Mouse (Mus musculus): ENCODE data around the gene Slc39a7. TPM values are rescaled to one million over a fixed set of nuclear protein-coding genes. Genes with fewer than 3 reads are reported as not detected.
A peak's percentile ranks its signal among the peaks of the same experiment; 100 is the strongest.

The Slc39a7 gene
- 179 and 191 TPM in 2 replicates for polyA plus RNA-seq (2016; fragmentation: Nextera tagmentation; extraction: Ambion mirVana)

- no peaks in the 10 kb centered on the region for H3K9me3 ChIP-seq
- H3K9ac ChIP-seq (replicated peaks), result peak within 1 kb of the TSS; percentile 94
- H3K4me1 ChIP-seq (replicated peaks), result peaks cover 50% of the 10 kb centered on the region
- H3K36me3 ChIP-seq, result peaks cover 61% of the 10 kb centered on the region
- under 1% methylated on average over 87 of the region's 88 CpGs for WGBS
- no peaks in the 10 kb centered on the region for H3K27me3 ChIP-seq
- peak within 1 kb of the TSS; percentile 99 for H3K4me2 ChIP-seq
- H3K27ac ChIP-seq, result peak within 1 kb of the TSS; percentile 95
- H3K4me3 ChIP-seq (replicated peaks), result peak within 1 kb of the TSS; percentile 88
- peak; percentile 56 for ATAC-seq (ENCODE audit: insufficient number of reproducible peaks, insufficient read depth, low FRiP score, low TSS enrichment, low read depth)
These were observed at the start of gene Slc39a7, which contains the start of gene Rxrb for GRCm38 (mm10) chr17:34031465-34032173. Gene Slc39a7 (minus strand): TSS chr17:34031682. Gene Rxrb (plus strand): TSS chr17:34031812.

DNA sequence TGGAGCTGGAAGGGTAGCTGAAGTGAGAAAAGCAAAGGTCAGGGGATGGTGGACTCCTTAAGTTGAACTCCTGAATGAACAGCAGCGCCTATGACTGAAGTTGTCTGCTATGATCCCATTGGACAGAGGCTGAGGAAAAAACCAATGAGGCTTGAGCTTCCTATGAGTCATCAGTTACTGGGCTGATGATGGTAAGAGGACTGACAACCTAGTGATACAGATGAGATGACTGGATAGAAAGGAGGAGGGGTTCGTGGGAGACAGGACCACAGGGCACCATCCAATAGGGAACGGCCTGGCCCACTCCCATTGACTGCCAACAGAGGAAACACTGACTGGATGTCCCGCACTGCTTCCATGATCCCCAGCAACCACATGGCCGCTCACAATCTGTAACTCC is 48.1 kb upstream of the Slc39a7 start:
- Histone ChIP-seq H3K4me1 (replicated peaks) (peaks cover 9% of the 10 kb centered on the region), H3K36me3 (no peaks in the 10 kb centered on the region), H3K4me3 (replicated peaks) (no peak overlapping the region), H3K9ac (replicated peaks) (no peak overlapping the region), H3K27ac (no peak overlapping the region), H3K4me2 (no peak overlapping the region), H3K27me3 (peaks cover 29% of the 10 kb centered on the region), H3K9me3 (no peaks in the 10 kb centered on the region)
- ATAC-seq (ENCODE audit: insufficient number of reproducible peaks, insufficient read depth, low FRiP score, low TSS enrichment, low read depth), result no peak
- 27% methylated on average over 5 of the region's 5 CpGs for WGBS

GRCm38 (mm10) chr17:34079002-34079401 is 47.5 kb upstream of the Slc39a7 start:
- 89% methylated on average over 11 of the region's 11 CpGs for WGBS
- Histone ChIP-seq H3K9ac (replicated peaks) (no peak overlapping the region), H3K4me1 (replicated peaks) (peaks cover 9% of the 10 kb centered on the region), H3K4me3 (replicated peaks) (no peak overlapping the region), H3K27me3 (peaks cover 29% of the 10 kb centered on the region), H3K36me3 (no peaks in the 10 kb centered on the region), H3K27ac (no peak overlapping the region), H3K4me2 (no peak overlapping the region), H3K9me3 (no peaks in the 10 kb centered on the region)
- ATAC-seq (ENCODE audit: insufficient number of reproducible peaks, insufficient read depth, low FRiP score, low TSS enrichment, low read depth), result no peak

- no peak overlapping the region for H3K4me2 ChIP-seq
- no peaks in the 10 kb centered on the region for H3K36me3 ChIP-seq
- WGBS, result 62% methylated on average over 4 of the region's 4 CpGs
- peaks cover 29% of the 10 kb centered on the region for H3K27me3 ChIP-seq
- H3K9ac ChIP-seq (replicated peaks), result no peak overlapping the region
- no peak for ATAC-seq (ENCODE audit: insufficient number of reproducible peaks, insufficient read depth, low FRiP score, low TSS enrichment, low read depth)
- H3K4me1 ChIP-seq (replicated peaks), result peaks cover 6% of the 10 kb centered on the region
- no peak overlapping the region for H3K27ac ChIP-seq
- no peak overlapping the region for H3K4me3 ChIP-seq (replicated peaks)
- H3K9me3 ChIP-seq, result no peaks in the 10 kb centered on the region
These were observed 46.7 kb upstream of the Slc39a7 start for GRCm38 (mm10) chr17:34078148-34078547.

DNA sequence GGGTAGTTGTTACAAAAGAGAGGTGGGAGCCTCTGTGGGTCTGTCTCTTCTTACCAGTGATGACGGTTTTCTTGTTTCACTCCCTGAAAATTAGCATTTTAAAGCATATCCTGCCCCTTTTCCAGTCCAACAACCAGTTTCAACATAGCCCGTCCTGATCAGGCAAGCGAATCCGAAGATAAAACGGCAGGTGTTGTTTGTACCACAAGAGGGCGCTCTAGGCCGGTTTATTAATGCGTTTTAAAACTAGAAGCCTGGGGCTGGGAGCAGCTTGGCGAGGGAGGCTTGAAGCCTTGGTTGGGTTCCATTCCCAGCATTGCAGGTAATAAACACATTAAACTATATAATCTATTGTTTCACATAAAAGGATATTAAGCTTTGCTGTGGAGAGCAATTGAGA is 46.1 kb upstream of the Slc39a7 start:
- WGBS, result 1% methylated on average over 9 of the region's 9 CpGs
- Histone ChIP-seq H3K27ac (no peak overlapping the region), H3K4me1 (replicated peaks) (no peaks in the 10 kb centered on the region), H3K4me2 (no peak overlapping the region), H3K36me3 (no peaks in the 10 kb centered on the region), H3K27me3 (peaks cover 29% of the 10 kb centered on the region), H3K9ac (replicated peaks) (no peak overlapping the region), H3K9me3 (no peaks in the 10 kb centered on the region), H3K4me3 (replicated peaks) (no peak overlapping the region)
- ATAC-seq (ENCODE audit: insufficient number of reproducible peaks, insufficient read depth, low FRiP score, low TSS enrichment, low read depth), result no peak

- H3K27ac ChIP-seq, result no peak overlapping the region
- 43% methylated on average over 7 of the region's 7 CpGs for WGBS
These were observed 43.8 kb upstream of the Slc39a7 start for GRCm38 (mm10) chr17:34075271-34075670.

DNA sequence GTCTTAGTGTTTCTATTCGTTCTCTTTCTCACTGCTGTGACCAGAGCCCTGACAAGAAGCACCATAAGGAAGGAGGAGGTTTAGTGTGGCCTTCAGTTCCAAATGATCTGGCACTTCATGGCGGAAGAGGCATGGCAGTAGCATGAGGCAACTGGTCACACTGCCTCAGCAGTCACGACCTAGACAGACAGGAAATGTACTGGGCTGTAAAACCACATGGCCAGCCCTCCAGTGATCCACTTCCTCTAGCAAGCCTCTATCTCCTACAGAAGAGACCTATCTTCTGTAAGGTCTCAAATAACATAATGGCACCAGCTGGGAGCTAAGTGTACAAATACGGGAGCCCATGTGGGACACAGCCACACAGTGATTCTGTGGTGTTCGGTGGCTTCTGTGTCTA is 40.6 kb upstream of the Slc39a7 start:
- no peak overlapping the region for H3K4me3 ChIP-seq (replicated peaks)
- H3K9ac ChIP-seq (replicated peaks), result no peak overlapping the region
- 74% methylated on average over 5 of the region's 5 CpGs for WGBS
- ATAC-seq (ENCODE audit: insufficient number of reproducible peaks, insufficient read depth, low FRiP score, low TSS enrichment, low read depth), result no peak
- no peak overlapping the region for H3K27ac ChIP-seq
- no peaks in the 10 kb centered on the region for H3K9me3 ChIP-seq
- H3K36me3 ChIP-seq, result no peaks in the 10 kb centered on the region
- peaks cover 23% of the 10 kb centered on the region for H3K27me3 ChIP-seq
- H3K4me2 ChIP-seq, result no peak overlapping the region
- no peaks in the 10 kb centered on the region for H3K4me1 ChIP-seq (replicated peaks)

More at GRCm38 (mm10) chr17:34075271-34075670, 43.8 kb upstream of the Slc39a7 start:
- Histone ChIP-seq H3K9me3 (no peaks in the 10 kb centered on the region), H3K27me3 (peaks cover 24% of the 10 kb centered on the region), H3K4me1 (replicated peaks) (no peaks in the 10 kb centered on the region), H3K36me3 (no peaks in the 10 kb centered on the region), H3K4me3 (replicated peaks) (no peak overlapping the region), H3K9ac (replicated peaks) (no peak overlapping the region), H3K4me2 (no peak overlapping the region)
- ATAC-seq (ENCODE audit: insufficient number of reproducible peaks, insufficient read depth, low FRiP score, low TSS enrichment, low read depth), result no peak

DNA sequence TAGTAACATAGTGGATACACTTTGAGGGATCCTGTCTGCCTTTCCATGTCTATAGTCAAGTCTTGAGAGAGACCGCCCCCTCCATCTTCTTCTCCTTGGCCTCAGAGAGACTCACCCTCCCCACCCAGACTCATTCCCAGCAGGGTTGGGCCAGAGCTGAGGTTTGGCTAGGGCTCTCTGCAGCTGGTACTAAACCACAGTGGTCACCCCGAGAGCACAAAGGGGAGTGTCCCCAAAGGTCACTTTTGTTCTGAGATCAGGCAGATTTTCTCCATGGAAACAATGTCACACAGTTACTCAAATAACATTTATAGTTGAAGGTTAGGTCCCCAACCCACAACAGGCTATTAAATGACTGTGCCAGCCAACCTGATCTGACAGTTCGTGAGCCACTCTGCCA is 37.4 kb upstream of the Slc39a7 start:
- 57% methylated on average over 3 of the region's 3 CpGs for WGBS
- no peak overlapping the region for H3K9ac ChIP-seq (replicated peaks)
- no peaks in the 10 kb centered on the region for H3K9me3 ChIP-seq
- no peak overlapping the region for H3K27ac ChIP-seq
- H3K4me3 ChIP-seq (replicated peaks), result no peak overlapping the region
- H3K36me3 ChIP-seq, result peaks cover 3% of the 10 kb centered on the region; the same call in 1 of the 2 replicates
- H3K27me3 ChIP-seq, result peaks cover 3% of the 10 kb centered on the region; the same call in 1 of the 2 replicates
- H3K4me1 ChIP-seq (replicated peaks), result no peaks in the 10 kb centered on the region
- no peak for ATAC-seq (ENCODE audit: insufficient number of reproducible peaks, insufficient read depth, low FRiP score, low TSS enrichment, low read depth)
- no peak overlapping the region for H3K4me2 ChIP-seq

DNA sequence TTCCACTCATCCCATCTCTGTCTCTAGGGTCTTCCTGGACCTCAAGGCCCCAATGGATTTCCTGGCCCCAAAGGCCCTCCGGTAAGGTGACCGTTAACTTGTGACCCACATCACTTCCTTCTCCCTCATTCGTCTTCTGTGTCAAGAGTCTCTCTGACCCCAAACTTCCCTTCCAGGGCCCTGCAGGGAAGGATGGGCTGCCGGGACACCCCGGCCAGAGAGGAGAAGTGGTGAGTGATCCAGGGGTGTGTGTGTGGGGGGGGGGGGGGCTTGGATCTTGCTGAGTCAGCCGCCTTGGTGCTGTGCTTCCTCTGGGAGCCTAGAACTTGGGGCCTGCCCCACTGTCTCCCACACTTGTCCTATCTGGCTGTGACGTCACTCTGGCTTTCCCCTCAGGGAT is 25.7 kb upstream of the Slc39a7 start:
- Histone ChIP-seq H3K4me2 (no peak overlapping the region), H3K9ac (replicated peaks) (0 out of 2 replicates have a peak overlapping the region, but pooled peaks have one; percentile 23), H3K36me3 (peaks cover 20% of the 10 kb centered on the region; the same call in 1 of the 2 replicates), H3K27ac (no peak overlapping the region), H3K27me3 (peaks cover 3% of the 10 kb centered on the region; the same call in 1 of the 2 replicates), H3K4me1 (replicated peaks) (no peaks in the 10 kb centered on the region), H3K4me3 (replicated peaks) (no peak overlapping the region), H3K9me3 (no peaks in the 10 kb centered on the region)
- 77% methylated on average over 7 of the region's 7 CpGs for WGBS
- no peak for ATAC-seq (ENCODE audit: insufficient number of reproducible peaks, insufficient read depth, low FRiP score, low TSS enrichment, low read depth)

DNA sequence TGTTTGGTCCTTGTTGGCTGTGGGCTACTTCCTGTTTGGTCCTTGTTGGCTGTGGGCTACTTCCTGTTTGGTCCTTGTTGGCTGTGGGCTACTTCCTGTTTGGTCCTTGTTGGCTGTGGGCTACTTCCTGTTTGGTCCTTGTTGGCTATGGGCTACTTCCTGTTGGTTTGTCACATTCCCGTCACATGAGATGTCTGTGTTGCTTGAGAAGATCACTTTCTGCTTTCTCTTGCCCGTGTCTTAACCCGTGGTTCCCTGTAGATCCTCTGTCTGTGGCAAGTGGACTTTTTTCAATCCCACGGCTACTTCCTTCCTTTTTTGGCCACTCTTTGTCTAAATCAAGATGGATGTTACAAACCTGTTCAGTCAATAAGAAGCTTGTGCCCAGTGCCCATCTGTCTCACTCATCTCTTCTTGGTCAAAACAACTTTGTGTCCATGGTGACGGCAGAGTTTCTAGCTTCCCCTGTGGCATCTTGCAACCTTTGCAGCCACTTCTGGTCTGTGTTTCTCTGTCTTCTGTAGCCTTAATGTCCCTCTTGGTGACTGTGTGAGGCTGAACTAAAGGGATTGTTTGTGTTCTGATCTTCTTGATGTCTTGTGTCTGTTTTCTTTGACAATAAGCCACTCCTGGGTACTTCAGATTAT is 16.0 kb upstream of the Slc39a7 start:
- Histone ChIP-seq H3K27ac (no peak overlapping the region), H3K4me1 (replicated peaks) (no peaks in the 10 kb centered on the region), H3K4me3 (replicated peaks) (no peak overlapping the region), H3K4me2 (no peak overlapping the region), H3K36me3 (peaks cover 13% of the 10 kb centered on the region), H3K9me3 (0 out of 2 replicates have a peak, but pooled peaks cover 7% of the 10 kb centered on the region), H3K9ac (replicated peaks) (no peak overlapping the region), H3K27me3 (peaks cover 5% of the 10 kb centered on the region)
- ATAC-seq (ENCODE audit: insufficient number of reproducible peaks, insufficient read depth, low FRiP score, low TSS enrichment, low read depth), result no peak
- WGBS, result 95% methylated on average over 5 of the region's 5 CpGs

- H3K27me3 ChIP-seq, result peaks cover 19% of the 10 kb centered on the region
- H3K9ac ChIP-seq (replicated peaks), result no peak overlapping the region
- WGBS, result 81% methylated on average over 14 of the region's 14 CpGs
- no peak for ATAC-seq (ENCODE audit: insufficient number of reproducible peaks, insufficient read depth, low FRiP score, low TSS enrichment, low read depth)
- H3K36me3 ChIP-seq, result peaks cover 13% of the 10 kb centered on the region
- H3K4me2 ChIP-seq, result no peak overlapping the region
- no peak overlapping the region for H3K4me3 ChIP-seq (replicated peaks)
- H3K27ac ChIP-seq, result no peak overlapping the region
- H3K9me3 ChIP-seq, result 0 out of 2 replicates have a peak, but pooled peaks cover 7% of the 10 kb centered on the region
- peaks cover 14% of the 10 kb centered on the region for H3K4me1 ChIP-seq (replicated peaks)
These were observed 14.5 kb upstream of the Slc39a7 start for GRCm38 (mm10) chr17:34045941-34046340.

All from limb, embryonic 12.5 days (tissue).